Mouse (Mus musculus): Measurements from ENCODE around the gene Mttp.

DNA sequence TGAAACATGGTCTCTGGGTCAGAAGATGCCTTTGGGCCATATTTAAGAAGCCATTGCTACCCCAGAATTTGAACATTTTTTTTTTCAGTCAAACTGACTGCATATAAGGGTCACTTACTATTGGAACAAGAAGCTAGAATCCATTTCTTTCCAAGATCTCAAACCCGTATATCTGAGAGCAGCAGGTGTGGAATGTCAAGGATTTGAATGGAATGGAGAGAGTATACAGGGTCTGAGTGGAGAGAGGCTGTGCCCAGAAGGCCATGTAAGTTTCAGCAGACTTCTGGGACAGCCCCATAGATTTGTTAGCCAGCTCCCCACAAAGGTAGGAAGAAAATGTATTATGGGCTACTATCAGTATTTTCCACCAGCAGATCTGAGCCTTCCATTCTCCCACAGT is 66.1 kb downstream of the Mttp start:
- TF ChIP-seq SMC3 (IDR thresholded peaks at IDR 0.05; ENCODE audit: low read depth, low read length) (no peak), MYC (IDR thresholded peaks at IDR 0.05; ENCODE audit: low read depth, low read length) (no peak), MAFK (IDR thresholded peaks at IDR 0.05; ENCODE audit: borderline replicate concordance, low read depth, low read length) (no peak), POLR2A (IDR thresholded peaks at IDR 0.05; ENCODE audit: control insufficient read depth in 1 of 2, insufficient read depth in 1 of 2, low read depth in 1 of 2, low read length in 2 of 2, poor library complexity in 1 of 2) (no peak), E2F4 (IDR thresholded peaks at IDR 0.05; ENCODE audit: borderline replicate concordance, low read depth, low read length) (no peak), ELF1 (IDR thresholded peaks at IDR 0.05; ENCODE audit: low read depth, low read length) (no peak), CTCF (IDR thresholded peaks at IDR 0.05 in 2 of 3, conservative IDR thresholded peaks at IDR 0.05 in 1 of 3; ENCODE audit: control insufficient read depth in 1 of 3, insufficient read depth in 1 of 3, low read depth in 2 of 3, low read length in 3 of 3, poor library complexity in 1 of 3, severe bottlenecking in 1 of 3) (no peak), ZC3H11A (IDR thresholded peaks at IDR 0.05; ENCODE audit: low read depth, low read length) (no peak), MAX (IDR thresholded peaks at IDR 0.05; ENCODE audit: low read length) (no peak), GATA1 (IDR thresholded peaks at IDR 0.05; ENCODE audit: low read depth, low read length) (no peak), RCOR1 (IDR thresholded peaks at IDR 0.05; ENCODE audit: low read depth, low read length) (no peak)

Measured in MEL (cell line).